Mouse (Mus musculus) bone marrow, adult 2 months (tissue): ENCODE data around the gene Pcdh15.

ENCODE experiments used
- CTCF ChIP-seq: fragments of 200-500 bp; IDR thresholded peaks from 2 replicates; pipeline ENCODE4 v1.5.1; 2011; ENCODE audit warnings: low read length, control low read depth; ENCODE audit not compliant: control insufficient read depth, insufficient read depth
- POLR2A ChIP-seq: fragments of 200-500 bp; IDR thresholded peaks from 2 replicates; pipeline ENCODE4 v1.6.1; 2011; ENCODE audit warnings: low read depth, mild to moderate bottlenecking, control low read depth, low read length, borderline replicate concordance; ENCODE audit not compliant: control insufficient read depth

- TF ChIP-seq POLR2A = no peak
- TF ChIP-seq CTCF = no peak
Observed at GRCm38 (mm10) chr10:74270894-74271293, 1171.8 kb downstream of the Pcdh15 start.
